Mouse (Mus musculus) T-helper 17 cell (primary cell): ENCODE data around the gene Olfr401.
"Not testable (repeated sequence)": the region's sequence is repeated elsewhere in the genome, so short reads cannot be mapped to it uniquely, and the experiment has no call there.

Experiments
- in situ Hi-C, 2 experiments: fragments of 300-600 bp; cut with MboI, MseI; formaldehyde crosslinking; loops; 1 replicate in 1 of 2; 2 replicates in 1 of 2; pipeline ENCODE4 v1.15.1; 2025; ENCODE audit warnings: high pct_unique_total_duplicates in 2 of 2

Gene Olfr401

GRCm38 (mm10) chr11:74113412-74113811, at the start of gene Olfr401:
Gene Olfr401, plus strand, starts transcription at chr11:74113712.
- in situ Hi-C loops = no loop called here

- in situ Hi-C loops = no loop called here
Observed at GRCm38 (mm10) chr11:74069655-74070054, 43.9 kb upstream of the Olfr401 start, which contains the start of gene Zfp616. Gene Zfp616, plus strand, starts transcription at chr11:74069955.

- in situ Hi-C loops = no loop called here
Observed at GRCm38 (mm10) chr11:74100724-74101123, 12.8 kb upstream of the Olfr401 start.

- in situ Hi-C loops = no loop called here
Observed at GRCm38 (mm10) chr11:74101507-74101906, 12.0 kb upstream of the Olfr401 start.

- in situ Hi-C loops = no loop called here
Observed at GRCm38 (mm10) chr11:74105066-74105465, 8.4 kb upstream of the Olfr401 start.

DNA sequence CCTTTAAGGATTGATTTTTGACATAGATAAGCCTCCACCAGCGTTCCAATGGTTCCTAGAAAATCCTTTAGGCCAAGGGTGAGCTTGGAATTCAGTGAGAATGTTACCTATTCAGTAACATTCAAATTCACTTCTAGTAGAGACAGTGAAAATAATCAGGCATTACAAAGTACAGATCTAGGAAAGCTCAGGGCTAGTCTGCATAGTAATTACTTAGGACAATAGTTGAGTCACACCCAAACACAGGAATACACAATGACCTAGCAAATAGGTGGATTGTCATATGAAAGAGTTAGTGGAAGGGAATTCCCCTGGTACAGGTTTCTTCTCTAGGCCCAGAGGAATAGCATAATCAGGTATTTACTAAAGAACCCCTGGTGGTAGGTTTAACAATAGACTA, 26.5 kb downstream of the Olfr401 start:
- in situ Hi-C loops = not testable (repeated sequence)

DNA sequence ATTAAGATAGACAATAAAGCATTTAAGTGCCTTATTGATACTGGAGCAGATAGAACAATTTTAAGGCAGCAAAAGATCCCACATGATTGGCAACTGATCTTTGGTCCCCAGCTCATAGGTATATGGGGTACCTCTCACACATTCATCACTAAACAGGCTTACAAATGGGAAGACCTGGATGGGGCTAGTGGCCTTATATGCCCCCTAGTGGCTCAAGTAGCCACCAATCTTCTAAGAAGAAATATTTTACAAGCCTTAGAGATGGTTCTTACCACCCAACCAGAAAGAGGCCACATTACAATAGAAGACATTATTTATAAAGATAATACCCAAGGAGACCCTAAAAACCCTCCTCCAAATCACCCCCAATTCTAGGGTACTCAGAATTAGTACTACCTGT, 32.4 kb downstream of the Olfr401 start:
- in situ Hi-C loops = no loop called here

- in situ Hi-C loops = no loop called here
Observed at GRCm38 (mm10) chr11:74153229-74153628, 39.7 kb downstream of the Olfr401 start, which contains the start of gene Olfr402. Gene Olfr402, plus strand, starts transcription at chr11:74153529.

- in situ Hi-C loops = no loop called here
Observed at GRCm38 (mm10) chr11:74168771-74169170, 55.3 kb downstream of the Olfr401 start.
